Mouse (Mus musculus): ENCODE results near the gene Pdcd2l. TPM values are rescaled to one million over a fixed set of nuclear protein-coding genes. Genes with fewer than 3 reads are reported as not detected.
"Not testable (repeated sequence)": the region's sequence is repeated elsewhere in the genome, so short reads cannot be mapped to it uniquely, and the experiment has no call there.

The Pdcd2l gene
- polyA plus RNA-seq, 1 experiment from 2014 or later, result 54.3 TPM

DNA sequence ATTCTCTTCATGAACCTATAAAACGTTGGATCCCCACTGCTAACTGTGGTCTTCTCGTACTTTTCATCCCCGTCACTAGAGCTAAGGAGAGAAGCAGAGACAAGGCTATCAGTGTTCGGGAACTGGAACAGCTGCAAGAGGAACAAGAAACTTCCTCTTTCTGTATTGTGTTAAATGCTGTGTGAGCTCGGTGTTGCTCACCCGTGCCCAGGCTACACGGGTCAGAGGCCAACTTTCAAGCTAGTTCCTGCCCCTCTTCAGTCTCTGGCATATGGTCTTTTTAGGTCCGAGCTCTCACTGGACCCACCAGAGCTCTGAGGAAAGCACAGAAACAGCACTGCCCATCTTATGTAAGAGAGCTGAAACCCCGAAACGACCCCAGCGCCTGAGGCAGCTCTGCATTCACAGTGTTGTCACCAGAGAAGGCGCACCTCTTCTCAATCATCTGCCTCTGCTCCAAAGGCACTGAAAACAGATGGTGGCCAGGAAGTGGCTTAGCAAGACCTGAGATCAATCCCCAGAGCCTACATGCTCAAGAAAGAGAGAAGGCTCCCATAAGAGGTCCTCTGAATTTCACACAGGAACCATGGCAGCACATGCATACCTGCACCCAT lies 7.0 kb downstream of the Pdcd2l start:
- Histone ChIP-seq H3K9ac (ENCODE audit: low read length) (no peak overlapping the region), H3K36me3 (ENCODE audit: control insufficient read depth, insufficient read depth, low read length) (peaks cover 77% of the 10 kb centered on the region), H3K4me2 (ENCODE audit: low read length) (no peak overlapping the region), H3K4me3 (ENCODE audit: control insufficient read depth in 1 of 2, insufficient read depth in 1 of 2, low read depth in 1 of 2, low read length in 2 of 2) (no peak overlapping the region), H3K4me1 (ENCODE audit: control insufficient read depth in 2 of 2, insufficient read depth in 2 of 2, low read length in 2 of 2) (no peaks in the 10 kb centered on the region), H3K27me3 (ENCODE audit: control insufficient read depth, insufficient read depth, low read length) (no peaks in the 10 kb centered on the region), H3K27ac (replicated peaks in 1 of 2; ENCODE audit: control insufficient read depth in 1 of 2, insufficient read depth in 1 of 2, low read depth in 2 of 2, low read length in 2 of 2) (no peak overlapping the region), H3K9me3 (ENCODE audit: control insufficient read depth, low read length) (no peaks in the 10 kb centered on the region)
- ATAC-seq (ENCODE audit: insufficient number of reproducible peaks, insufficient read depth, low FRiP score, low read depth), result no peak
- 85% methylated on average over 12 of the region's 12 CpGs for WGBS

DNA sequence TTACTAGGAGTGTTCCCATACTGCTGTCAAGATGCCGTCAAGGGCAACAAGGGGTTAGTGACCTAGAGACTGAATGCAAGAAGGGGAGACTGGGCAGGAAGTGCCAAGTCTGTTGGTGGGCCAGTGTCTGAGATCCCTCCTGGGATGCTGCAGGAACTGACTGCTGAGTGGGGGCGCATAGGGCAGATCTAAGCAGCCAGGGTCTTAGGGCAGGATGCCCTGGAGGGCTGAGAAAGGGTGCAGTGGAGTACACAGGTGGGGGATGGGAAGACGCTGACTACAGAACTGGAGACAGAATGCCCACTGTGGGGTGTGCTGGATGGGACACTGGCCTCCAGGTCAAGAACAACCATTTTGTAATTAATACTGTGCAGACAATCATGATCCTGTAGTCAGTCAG lies 12.7 kb downstream of the Pdcd2l start:
- Histone ChIP-seq H3K27me3 (ENCODE audit: control insufficient read depth, insufficient read depth, low read length) (no peaks in the 10 kb centered on the region), H3K4me1 (ENCODE audit: control insufficient read depth in 2 of 2, insufficient read depth in 2 of 2, low read length in 2 of 2) (no peaks in the 10 kb centered on the region), H3K9me3 (ENCODE audit: control insufficient read depth, low read length) (no peaks in the 10 kb centered on the region), H3K4me3 (ENCODE audit: control insufficient read depth in 1 of 2, insufficient read depth in 1 of 2, low read depth in 1 of 2, low read length in 2 of 2) (no peak overlapping the region), H3K27ac (replicated peaks in 1 of 2; ENCODE audit: control insufficient read depth in 1 of 2, insufficient read depth in 1 of 2, low read depth in 2 of 2, low read length in 2 of 2) (no peak overlapping the region), H3K4me2 (ENCODE audit: low read length) (no peak overlapping the region), H3K36me3 (ENCODE audit: control insufficient read depth, insufficient read depth, low read length) (peaks cover 49% of the 10 kb centered on the region), H3K9ac (ENCODE audit: low read length) (no peak overlapping the region)
- WGBS, result 67% methylated on average over 3 of the region's 3 CpGs
- no peak for ATAC-seq (ENCODE audit: insufficient number of reproducible peaks, insufficient read depth, low FRiP score, low read depth)

DNA sequence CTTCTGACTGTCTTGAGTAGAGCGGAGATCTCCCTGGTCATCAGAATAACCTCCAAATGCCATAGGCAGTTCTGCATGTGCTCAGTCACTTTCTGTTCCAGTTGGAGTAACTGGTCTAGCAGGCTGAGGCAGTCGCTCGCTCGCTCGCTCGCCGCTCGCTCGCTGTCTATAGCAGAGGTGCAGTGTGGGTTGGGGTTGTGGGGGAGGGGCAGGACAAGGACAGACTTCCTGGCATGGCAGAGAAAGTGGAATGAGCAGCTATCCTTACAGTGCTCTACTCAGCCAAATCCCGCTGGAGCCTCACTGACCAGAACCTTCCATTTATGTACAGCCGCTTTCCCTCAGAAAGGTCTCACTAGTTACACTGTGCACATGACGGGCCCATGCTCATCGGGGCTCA lies 13.1 kb downstream of the Pdcd2l start:
- WGBS, result 82% methylated on average over 13 of the region's 13 CpGs
- Histone ChIP-seq H3K4me1 (ENCODE audit: control insufficient read depth in 2 of 2, insufficient read depth in 2 of 2, low read length in 2 of 2) (no peaks in the 10 kb centered on the region), H3K4me2 (ENCODE audit: low read length) (no peak overlapping the region), H3K36me3 (ENCODE audit: control insufficient read depth, insufficient read depth, low read length) (peaks cover 45% of the 10 kb centered on the region), H3K4me3 (ENCODE audit: control insufficient read depth in 1 of 2, insufficient read depth in 1 of 2, low read depth in 1 of 2, low read length in 2 of 2) (no peak overlapping the region), H3K9ac (ENCODE audit: low read length) (no peak overlapping the region), H3K9me3 (ENCODE audit: control insufficient read depth, low read length) (no peaks in the 10 kb centered on the region), H3K27ac (replicated peaks in 1 of 2; ENCODE audit: control insufficient read depth in 1 of 2, insufficient read depth in 1 of 2, low read depth in 2 of 2, low read length in 2 of 2) (no peak overlapping the region), H3K27me3 (ENCODE audit: control insufficient read depth, insufficient read depth, low read length) (no peaks in the 10 kb centered on the region)
- 0 out of 2 replicates have a peak, but pooled peaks have one; percentile 47 for ATAC-seq (ENCODE audit: insufficient number of reproducible peaks, insufficient read depth, low FRiP score, low read depth)

DNA sequence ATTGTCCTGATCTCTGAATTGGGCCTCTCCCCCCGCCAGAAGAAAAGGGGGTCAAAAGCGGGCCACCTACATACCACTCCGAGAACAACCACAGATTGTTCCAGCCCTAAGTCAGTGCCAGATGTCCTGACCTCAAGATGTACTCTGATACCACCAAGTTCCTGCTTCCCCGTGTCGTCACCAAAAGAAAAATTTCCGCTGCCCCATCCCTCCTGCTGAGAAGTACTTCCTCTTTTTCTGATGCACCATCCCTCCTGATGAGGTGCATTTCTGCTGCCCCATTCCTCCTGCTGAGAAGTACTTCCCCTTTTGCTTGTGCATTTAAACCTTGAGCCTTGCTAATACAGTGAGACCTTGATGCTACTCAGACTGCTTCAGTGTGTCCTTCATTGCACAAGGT lies 20.2 kb downstream of the Pdcd2l start:
- ATAC-seq (ENCODE audit: insufficient number of reproducible peaks, insufficient read depth, low FRiP score, low read depth); H3K4me3 ChIP-seq (ENCODE audit: control insufficient read depth in 1 of 2, insufficient read depth in 1 of 2, low read depth in 1 of 2, low read length in 2 of 2); H3K9me3 ChIP-seq (ENCODE audit: control insufficient read depth, low read length); H3K4me1 ChIP-seq (ENCODE audit: control insufficient read depth in 2 of 2, insufficient read depth in 2 of 2, low read length in 2 of 2); H3K27me3 ChIP-seq (ENCODE audit: control insufficient read depth, insufficient read depth, low read length); H3K4me2 ChIP-seq (ENCODE audit: low read length); H3K36me3 ChIP-seq (ENCODE audit: control insufficient read depth, insufficient read depth, low read length); H3K9ac ChIP-seq (ENCODE audit: low read length); H3K27ac ChIP-seq (replicated peaks in 1 of 2; ENCODE audit: control insufficient read depth in 1 of 2, insufficient read depth in 1 of 2, low read depth in 2 of 2, low read length in 2 of 2): not testable (repeated sequence)
- WGBS, result 84% methylated on average over 6 of the region's 6 CpGs

DNA sequence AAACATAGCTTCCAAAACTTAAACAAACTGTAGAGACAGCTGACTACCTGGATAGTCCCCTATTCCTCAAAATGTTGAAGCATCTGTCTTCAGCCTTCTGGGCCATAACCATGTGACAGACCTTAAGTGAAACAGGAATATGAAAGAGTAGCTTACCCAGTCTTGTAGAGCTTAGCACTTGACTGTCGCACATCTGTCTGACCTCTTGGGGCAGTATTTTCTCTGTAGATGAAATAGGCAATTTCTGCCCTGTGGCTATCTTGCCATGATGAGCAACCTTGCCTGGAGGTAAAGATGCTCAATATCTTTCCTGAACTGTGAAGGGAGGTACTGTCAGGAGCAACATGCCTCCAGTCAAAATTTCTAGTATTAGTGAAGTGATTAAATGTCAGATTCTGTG lies 24.2 kb downstream of the Pdcd2l start:
- no peak overlapping the region for H3K9ac ChIP-seq (ENCODE audit: low read length)
- WGBS, result 78% methylated on average over 1 of the region's 1 CpGs
- H3K4me1 ChIP-seq (ENCODE audit: control insufficient read depth in 2 of 2, insufficient read depth in 2 of 2, low read length in 2 of 2), result peaks cover 0 to 4% of the 10 kb centered on the region in 2 experiments; a peak in 1 of 4 replicates
- no peaks in the 10 kb centered on the region for H3K27me3 ChIP-seq (ENCODE audit: control insufficient read depth, insufficient read depth, low read length)
- H3K4me3 ChIP-seq (ENCODE audit: control insufficient read depth in 1 of 2, insufficient read depth in 1 of 2, low read depth in 1 of 2, low read length in 2 of 2), result no peak overlapping the region
- H3K36me3 ChIP-seq (ENCODE audit: control insufficient read depth, insufficient read depth, low read length), result no peaks in the 10 kb centered on the region
- H3K4me2 ChIP-seq (ENCODE audit: low read length), result no peak overlapping the region
- ATAC-seq (ENCODE audit: insufficient number of reproducible peaks, insufficient read depth, low FRiP score, low read depth), result no peak
- H3K27ac ChIP-seq (replicated peaks in 1 of 2; ENCODE audit: control insufficient read depth in 1 of 2, insufficient read depth in 1 of 2, low read depth in 2 of 2, low read length in 2 of 2), result no peak overlapping the region
- no peaks in the 10 kb centered on the region for H3K9me3 ChIP-seq (ENCODE audit: control insufficient read depth, low read length)

DNA sequence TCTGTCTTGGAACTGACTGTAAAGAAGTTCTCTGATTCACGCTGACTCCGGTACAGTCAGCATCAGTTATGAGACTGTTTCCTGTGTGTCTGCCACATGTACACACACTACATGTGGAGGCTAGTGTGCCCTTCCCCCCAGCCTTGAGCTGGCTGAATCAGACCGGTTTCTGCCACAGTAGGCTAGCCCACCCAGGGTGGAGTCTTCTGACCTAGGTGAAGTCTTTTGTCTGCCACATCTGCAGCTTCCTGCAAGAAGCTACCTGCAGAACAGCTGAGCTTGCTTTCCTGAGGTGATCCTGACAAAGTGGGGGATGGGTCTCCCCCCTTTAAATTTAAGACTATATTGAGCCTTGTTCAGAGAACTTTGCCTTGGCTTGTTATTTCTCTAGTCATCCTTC lies 27.0 kb downstream of the Pdcd2l start, which contains the start of gene Uba2:
TSS of gene Uba2 (minus strand) at position 146 of the 400 bp plus-strand sequence.
- peak within 1 kb of the TSS; percentile 79 to 89 for H3K4me3 ChIP-seq (ENCODE audit: control insufficient read depth in 1 of 2, insufficient read depth in 1 of 2, low read depth in 1 of 2, low read length in 2 of 2)
- H3K4me1 ChIP-seq (ENCODE audit: control insufficient read depth in 2 of 2, insufficient read depth in 2 of 2, low read length in 2 of 2), result peaks cover 0 to 9% of the 10 kb centered on the region in 2 experiments; a peak in 2 of 4 replicates
- H3K9me3 ChIP-seq (ENCODE audit: control insufficient read depth, low read length), result no peaks in the 10 kb centered on the region
- H3K4me2 ChIP-seq (ENCODE audit: low read length), result peak within 1 kb of the TSS; percentile 92
- peaks cover 12% of the 10 kb centered on the region for H3K36me3 ChIP-seq (ENCODE audit: control insufficient read depth, insufficient read depth, low read length)
- peak within 1 kb of the TSS; percentile 91 for H3K9ac ChIP-seq (ENCODE audit: low read length)
- H3K27me3 ChIP-seq (ENCODE audit: control insufficient read depth, insufficient read depth, low read length), result no peaks in the 10 kb centered on the region
- 75% methylated on average over 3 of the region's 3 CpGs for WGBS
- no peak for ATAC-seq (ENCODE audit: insufficient number of reproducible peaks, insufficient read depth, low FRiP score, low read depth)
- peak within 1 kb of the TSS; percentile 24 to 90; a peak in 3 of 4 replicates for H3K27ac ChIP-seq (replicated peaks in 1 of 2; ENCODE audit: control insufficient read depth in 1 of 2, insufficient read depth in 1 of 2, low read depth in 2 of 2, low read length in 2 of 2)

DNA sequence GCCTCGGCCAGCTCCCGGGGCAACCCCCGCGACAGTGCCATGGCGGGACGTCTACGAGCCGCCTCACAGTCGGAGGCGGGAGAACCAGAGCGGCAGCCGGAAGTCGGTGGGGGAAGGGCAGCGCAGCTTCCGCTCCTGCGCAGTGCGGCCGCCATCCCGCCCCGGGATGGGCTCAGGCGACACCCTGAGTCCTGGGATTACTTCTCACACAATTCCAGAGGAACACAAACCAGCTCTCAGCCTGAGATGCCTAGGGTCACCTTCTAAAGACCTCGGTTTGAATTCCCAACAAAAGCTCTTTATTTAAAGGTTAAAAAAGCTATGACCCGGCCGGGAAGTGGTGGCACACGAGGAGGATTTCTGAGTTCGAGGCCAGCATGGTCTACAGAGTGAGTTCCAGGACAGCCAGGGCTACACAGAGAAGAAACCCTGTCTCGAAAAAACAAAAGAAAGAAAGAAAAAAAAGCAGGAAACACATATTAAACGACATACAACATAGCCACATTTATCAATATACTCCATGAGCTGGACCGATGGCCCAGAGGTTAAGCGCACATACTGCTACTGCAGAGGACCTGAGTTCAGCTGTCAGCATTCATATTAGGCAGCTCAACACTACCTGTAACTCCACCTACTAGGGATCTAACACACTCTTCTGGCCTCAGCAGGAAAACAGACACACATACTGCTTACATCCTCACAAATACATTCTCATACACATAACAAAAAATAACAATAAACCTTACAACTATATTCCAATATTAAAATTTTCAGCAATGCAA lies 27.8 kb downstream of the Pdcd2l start:
- Histone ChIP-seq H3K9ac (ENCODE audit: low read length) (peak overlapping the region; percentile 91), H3K9me3 (ENCODE audit: control insufficient read depth, low read length) (no peaks in the 10 kb centered on the region), H3K4me3 (ENCODE audit: control insufficient read depth in 1 of 2, insufficient read depth in 1 of 2, low read depth in 1 of 2, low read length in 2 of 2) (peak overlapping the region; percentile 79 to 89), H3K27ac (replicated peaks in 1 of 2; ENCODE audit: control insufficient read depth in 1 of 2, insufficient read depth in 1 of 2, low read depth in 2 of 2, low read length in 2 of 2) (peak overlapping the region; percentile 85 to 90), H3K4me2 (ENCODE audit: low read length) (peak overlapping the region; percentile 92), H3K4me1 (ENCODE audit: control insufficient read depth in 2 of 2, insufficient read depth in 2 of 2, low read length in 2 of 2) (peaks cover 0 to 9% of the 10 kb centered on the region in 2 experiments; a peak in 2 of 4 replicates), H3K27me3 (ENCODE audit: control insufficient read depth, insufficient read depth, low read length) (no peaks in the 10 kb centered on the region), H3K36me3 (ENCODE audit: control insufficient read depth, insufficient read depth, low read length) (peaks cover 19% of the 10 kb centered on the region)
- ATAC-seq (ENCODE audit: insufficient number of reproducible peaks, insufficient read depth, low FRiP score, low read depth), result peak; percentile 93
- 9% methylated on average over 30 of the region's 30 CpGs for WGBS
